Mouse (Mus musculus) G1E (cell line): ENCODE results near the gene Cdr2.

Source experiments
- CTCF ChIP-seq: IDR thresholded peaks from 2 replicates; pipeline ENCODE4 v1.5.1; 2012; ENCODE audit warnings: low read depth, low read length, inconsistent platforms, mixed read lengths
- GATA1 ChIP-seq: IDR thresholded peaks from 2 replicates; pipeline ENCODE4 v1.6.1; 2012; ENCODE audit warnings: borderline replicate concordance, low read length, inconsistent platforms, mixed read lengths
- POLR2AphosphoS5 ChIP-seq: IDR thresholded peaks from 2 replicates; pipeline ENCODE4 v1.6.1; 2012; ENCODE audit warnings: low read depth, low read length, inconsistent platforms; ENCODE audit not compliant: insufficient replicate concordance
- TAL1 ChIP-seq: conservative IDR thresholded peaks from 2 replicates; pipeline ENCODE4 v1.6.1; 2012; ENCODE audit warnings: low read depth, low read length, inconsistent platforms, mixed read lengths

GRCm38 (mm10) chr7:120913332-120913731, 68.8 kb downstream of the Cdr2 start:
- TF ChIP-seq GATA1 (no peak), CTCF (no peak), TAL1 (no peak), POLR2AphosphoS5 (no peak)
